Comparison of ENCODE assay signal across 17 mouse cellular contexts in genomic region chr13:101935843-101936242, GRCm38 (mm10).
A peak's percentile ranks its signal among the peaks of the same experiment; 100 is the strongest.
DNase-seq lines count a peak whose midpoint lies in the region; ATAC-seq and TF ChIP-seq lines count a peak whose summit lies in the region.
"Had no signal": no experiment of that assay in that cellular context is flagged by ENCODE, and none has a peak within 500 bp of the region (broad histone marks: within the 10 kb centered on the region; RNA-seq: fewer than 3 reads in every experiment).

No protein-coding gene starts in this region.

- H3K27ac ChIP-seq in thymus, adult 2 months (ENCODE audit: control insufficient read depth, insufficient read depth, low read length), result no peak overlapping the region
- no peak overlapping the region for H3K27ac ChIP-seq in kidney, embryonic 14.5 days (ENCODE audit: low read depth, low read length)
- H3K27ac ChIP-seq in hindbrain, embryonic 16.5 days (ENCODE audit: low read depth, low read length), result no peak overlapping the region
- H3K27ac ChIP-seq: heart, embryonic 13.5 days; hindbrain, embryonic 10.5 days; neural tube, embryonic 13.5 days had no signal

- intact Hi-C loops in heart, postnatal 36 days (cut with DNase I), result no loop called here

- H3K4me2 ChIP-seq in kidney, embryonic 14.5 days (replicated peaks; ENCODE audit: low read depth, low read length), result no peak overlapping the region
- no peak overlapping the region for H3K4me2 ChIP-seq in hindbrain, embryonic 16.5 days (ENCODE audit: low read length)
- H3K4me2 ChIP-seq: heart, embryonic 13.5 days; midbrain, embryonic 11.5 days; neural tube, embryonic 13.5 days had no signal

- TF ChIP-seq CTCF in thymus, adult 2 months (IDR thresholded peaks at IDR 0.05; ENCODE audit: borderline replicate concordance, control insufficient read depth, extremely low read depth, insufficient read depth, low read length, poor library complexity), result no peak

- no peak for ATAC-seq in kidney, embryonic 14.5 days (ENCODE audit: low FRiP score, low TSS enrichment)
- no peak for ATAC-seq in hindbrain, embryonic 16.5 days

- H3K4me3 ChIP-seq in thymus, adult 2 months (ENCODE audit: control insufficient read depth, insufficient read depth, low read length), result no peak overlapping the region
- H3K4me3 ChIP-seq in kidney, embryonic 14.5 days (ENCODE audit: low read length), result no peak overlapping the region
- no peak overlapping the region for H3K4me3 ChIP-seq in hindbrain, embryonic 16.5 days (ENCODE audit: low read length)
- H3K4me3 ChIP-seq: heart, embryonic 13.5 days; hindbrain, embryonic 10.5 days; neural tube, embryonic 13.5 days had no signal

- WGBS in thymus, adult 2 months, result 28% methylated on average over 4 of the region's 4 CpGs
- WGBS in kidney, embryonic 14.5 days, result 27% methylated on average over 4 of the region's 4 CpGs
- WGBS in hindbrain, embryonic 16.5 days, result 69% methylated on average over 4 of the region's 4 CpGs

- TF ChIP-seq POLR2A in thymus, adult 2 months (IDR thresholded peaks at IDR 0.05; ENCODE audit: control insufficient read depth, extremely low read depth, insufficient read depth, low read length, poor library complexity), result no peak

- H3K36me3 ChIP-seq in thymus, adult 2 months (ENCODE audit: control insufficient read depth, insufficient read depth, low read length), result no peaks in the 10 kb centered on the region
- H3K36me3 ChIP-seq in kidney, embryonic 14.5 days (ENCODE audit: control insufficient read depth, insufficient read depth, low read length), result no peaks in the 10 kb centered on the region
- H3K36me3 ChIP-seq in hindbrain, embryonic 16.5 days (ENCODE audit: control insufficient read depth, insufficient read depth, low read length), result no peaks in the 10 kb centered on the region
- H3K36me3 ChIP-seq: heart, embryonic 13.5 days; hindbrain, embryonic 10.5 days; neural tube, embryonic 13.5 days had no signal

- peaks cover 3% of the 10 kb centered on the region; the same call in 1 of the 2 replicates for H3K9me3 ChIP-seq in kidney, embryonic 14.5 days (ENCODE audit: control insufficient read depth, low read length)
- no peaks in the 10 kb centered on the region for H3K9me3 ChIP-seq in hindbrain, embryonic 16.5 days (ENCODE audit: control insufficient read depth, low read length)

- peak; percentile 34 for DNase-seq in embryo, embryonic 10 days (ENCODE audit: low spot score)
- no peak for DNase-seq in embryo, embryonic 9.5 days (ENCODE audit: extremely low spot score)
- peak; percentile 11 for DNase-seq in thymus, adult 2 months
- DNase-seq in thymus, adult 18-20 months, result no peak
- DNase-seq in naive thymus-derived CD4-positive, alpha-beta T cell, adult 2 months (ENCODE audit: low read depth), result peak; percentile 7
- no peak for DNase-seq in heart, postnatal 36 days
- DNase-seq: adrenal gland, postnatal 25 days; cerebellum, adult 9-10 months; kidney, adult 9 months; lung, adult 18-20 months; lung, postnatal 36 days had no signal

- H3K4me1 ChIP-seq in thymus, adult 2 months (replicated peaks; ENCODE audit: control insufficient read depth, insufficient read depth, low read length), result no peaks in the 10 kb centered on the region
- 0 out of 2 replicates have a peak, but pooled peaks cover 3% of the 10 kb centered on the region for H3K4me1 ChIP-seq in kidney, embryonic 14.5 days (ENCODE audit: control insufficient read depth, insufficient read depth, low read length)
- no peaks in the 10 kb centered on the region for H3K4me1 ChIP-seq in hindbrain, embryonic 16.5 days (ENCODE audit: control insufficient read depth, insufficient read depth, low read depth, low read length)
- H3K4me1 ChIP-seq: hindbrain, embryonic 10.5 days; neural tube, embryonic 13.5 days had no signal

- no peak overlapping the region for H3K9ac ChIP-seq in kidney, embryonic 14.5 days (ENCODE audit: low read depth, low read length)
- no peak overlapping the region for H3K9ac ChIP-seq in hindbrain, embryonic 16.5 days (ENCODE audit: low read depth, low read length)
- H3K9ac ChIP-seq: heart, embryonic 13.5 days; neural tube, embryonic 13.5 days had no signal

- H3K27me3 ChIP-seq in thymus, adult 2 months (ENCODE audit: control insufficient read depth, insufficient read depth, low read length), result no peaks in the 10 kb centered on the region
- H3K27me3 ChIP-seq in kidney, embryonic 14.5 days (ENCODE audit: control insufficient read depth, insufficient read depth, low read length), result no peaks in the 10 kb centered on the region
- no peaks in the 10 kb centered on the region for H3K27me3 ChIP-seq in hindbrain, embryonic 16.5 days (replicated peaks; ENCODE audit: control insufficient read depth, insufficient read depth, low read length)
- H3K27me3 ChIP-seq: heart, embryonic 13.5 days; neural tube, embryonic 13.5 days had no signal

Comparison
In these comparisons a context has a peak if more than half of its experiments do, and no peak if none do; other contexts are left out.
1. DNase-seq: peak in embryo, embryonic 10 days (single experiment), thymus, adult 2 months (single experiment) and naive thymus-derived CD4-positive, alpha-beta T cell, adult 2 months (single experiment); none in embryo, embryonic 9.5 days (single experiment), thymus, adult 18-20 months (0 of 2) and heart, postnatal 36 days (0 of 2).